Mouse (Mus musculus) C2C12 (cell line): ENCODE data around the gene Kif1bp. TPM values are rescaled to one million over a fixed set of nuclear protein-coding genes. Genes with fewer than 3 reads are reported as not detected.

Source experiments
- H3K27me3 ChIP-seq: one replicate; pipeline ENCODE4 v1.6.1; 2011; ENCODE audit not compliant: control insufficient read depth, insufficient read depth, insufficient read length
- H3K36me3 ChIP-seq: one replicate; pipeline ENCODE4 v1.6.1; 2011; ENCODE audit not compliant: control insufficient read depth, insufficient read depth
- H3K4me3 ChIP-seq: one replicate; pipeline ENCODE4 v1.5.1; 2011; ENCODE audit warnings: mild to moderate bottlenecking, control low read depth; ENCODE audit not compliant: poor library complexity, insufficient read depth, severe bottlenecking
- H3K79me2 ChIP-seq: one replicate; pipeline ENCODE4 v1.6.1; 2011; ENCODE audit not compliant: control insufficient read depth, insufficient read depth
- H3K79me3 ChIP-seq: one replicate; pipeline ENCODE4 v1.6.1; 2011; ENCODE audit warnings: low read depth, control low read depth
- H3ac ChIP-seq: one replicate; pipeline ENCODE3; 2011; ENCODE audit warnings: low read depth; ENCODE audit not compliant: control insufficient read depth, insufficient read length
- CEBPB ChIP-seq: IDR thresholded peaks from one replicate; pipeline ENCODE4 v1.6.1; 2011; ENCODE audit warnings: low read depth, mild to moderate bottlenecking, control low read depth, moderate library complexity
- CTCF ChIP-seq: IDR thresholded peaks from one replicate; pipeline ENCODE4 v1.5.1; 2011; ENCODE audit not compliant: control insufficient read depth, insufficient read depth, insufficient read length
- FOSL1 ChIP-seq: IDR thresholded peaks from one replicate; pipeline ENCODE4 v1.8.0; 2011; ENCODE audit warnings: mild to moderate bottlenecking, low read length; ENCODE audit not compliant: poor library complexity, insufficient read depth, severe bottlenecking
- MAX ChIP-seq: IDR thresholded peaks from one replicate; pipeline ENCODE4 v1.6.1; 2011; ENCODE audit warnings: mild to moderate bottlenecking, control low read depth
- MYOD1 ChIP-seq: IDR thresholded peaks from one replicate; pipeline ENCODE4 v1.6.1; 2011; ENCODE audit warnings: low read depth; ENCODE audit not compliant: control insufficient read depth, insufficient read length
- MYOG ChIP-seq: IDR thresholded peaks from one replicate; pipeline ENCODE4 v1.6.1; 2011; ENCODE audit not compliant: control insufficient read depth, insufficient read length; ENCODE audit errors: extremely low read depth
- USF1 ChIP-seq: IDR thresholded peaks from one replicate; pipeline ENCODE4 v1.6.1; 2011; ENCODE audit warnings: low read depth, mild to moderate bottlenecking, control low read depth, moderate library complexity
- long read RNA-seq, 2 experiments: library from polyadenylated mRNA; unstranded; transcript quantifications; one replicate each; pipeline ENCODE4 v2.0.0; 2019 to 2020
- polyA plus RNA-seq: library from polyadenylated mRNA; unstranded; fragments of >200 nt; fragmentation: generic; extraction: Trizol; gene quantifications from one replicate; pipeline ENCODE4 v1.2.1, GENCODE M21; 2012; ENCODE audit warnings: missing spikeins

Gene Kif1bp
- polyA plus RNA-seq, result 21.5 TPM
- long read RNA-seq, experiment 1, transcript Kif1bp-201 (7 exons, 2,472 nt), result major isoform, 30 of 33 reads
- long read RNA-seq, experiment 1, partial matches to known transcripts, result 0 of 33 reads
- long read RNA-seq, experiment 1, other reads (novel, unspliced or antisense), result 3 of 33 reads
- long read RNA-seq, experiment 2, transcript Kif1bp-201 (7 exons, 2,472 nt), result major isoform, 40 of 43 reads
- long read RNA-seq, experiment 2, partial matches to known transcripts, result 2 of 43 reads
- long read RNA-seq, experiment 2, other reads (novel, unspliced or antisense), result 1 of 43 reads

- Histone ChIP-seq H3K36me3 (peaks cover 50% of the 10 kb centered on the region), H3K79me2 (peaks cover 28% of the 10 kb centered on the region), H3K79me3 (peaks cover 16% of the 10 kb centered on the region), H3ac (peak within 1 kb of the TSS; percentile 82), H3K27me3 (no peaks in the 10 kb centered on the region), H3K4me3 (peak within 1 kb of the TSS; percentile 87)
- TF ChIP-seq MAX (no peak), CEBPB (peak; percentile 83)
Measured at GRCm38 (mm10) chr10:62578338-62579100, at the start of gene Kif1bp. Kif1bp (minus strand) TSS chr10:62578457.

GRCm38 (mm10) chr10:62604161-62604560 is 25.9 kb upstream of the Kif1bp start:
- peaks cover 37% of the 10 kb centered on the region for H3K79me2 ChIP-seq
- TF ChIP-seq MYOD1, result no peak
- H3K79me3 ChIP-seq, result peaks cover 29% of the 10 kb centered on the region
- no peak overlapping the region for H3K4me3 ChIP-seq
- H3ac ChIP-seq, result no peak overlapping the region
- H3K36me3 ChIP-seq, result peaks cover 17% of the 10 kb centered on the region
- H3K27me3 ChIP-seq, result no peaks in the 10 kb centered on the region

- H3K4me3 ChIP-seq, result no peak overlapping the region
- H3K79me3 ChIP-seq, result peaks cover 37% of the 10 kb centered on the region
- H3K79me2 ChIP-seq, result peaks cover 44% of the 10 kb centered on the region
- H3K27me3 ChIP-seq, result no peaks in the 10 kb centered on the region
- no peak overlapping the region for H3ac ChIP-seq
- peaks cover 24% of the 10 kb centered on the region for H3K36me3 ChIP-seq
- no peak for TF ChIP-seq MAX
- TF ChIP-seq USF1, result no peak
- no peak for TF ChIP-seq MYOD1
- no peak for TF ChIP-seq MYOG
- no peak for TF ChIP-seq CTCF
- no peak for TF ChIP-seq FOSL1
- TF ChIP-seq CEBPB, result no peak
Measured at GRCm38 (mm10) chr10:62603233-62604030, 25.2 kb upstream of the Kif1bp start.

GRCm38 (mm10) chr10:62602177-62603040 is 24.2 kb upstream of the Kif1bp start, which contains the start of gene Ddx21:
Ddx21 (minus strand) TSS chr10:62602281.
- H3ac ChIP-seq, result peak within 1 kb of the TSS; percentile 98
- no peaks in the 10 kb centered on the region for H3K27me3 ChIP-seq
- peak; percentile 97 for TF ChIP-seq MAX
- no peak for TF ChIP-seq CTCF
- H3K79me3 ChIP-seq, result peaks cover 47% of the 10 kb centered on the region
- peaks cover 34% of the 10 kb centered on the region for H3K36me3 ChIP-seq
- peaks cover 54% of the 10 kb centered on the region for H3K79me2 ChIP-seq
- H3K4me3 ChIP-seq, result peak within 1 kb of the TSS; percentile 98

- no peak for TF ChIP-seq MYOG
- no peak for TF ChIP-seq FOSL1
- no peak for TF ChIP-seq CEBPB
- Histone ChIP-seq H3K36me3 (peaks cover 40% of the 10 kb centered on the region), H3K79me3 (peaks cover 53% of the 10 kb centered on the region), H3K79me2 (peaks cover 60% of the 10 kb centered on the region), H3ac (peak overlapping the region; percentile 98), H3K4me3 (peak overlapping the region; percentile 98), H3K27me3 (no peaks in the 10 kb centered on the region)
Measured at GRCm38 (mm10) chr10:62601833-62602176, 23.5 kb upstream of the Kif1bp start.
